Mouse (Mus musculus) left cerebral cortex, adult 9 months (tissue): Measurements from ENCODE around the gene Slc38a9.

Experiments used
- DNase-seq, 2 experiments: peaks; one replicate each; pipeline ENCODE4 v3.0.0; 2022; ENCODE audit warnings: low spot score in 2 of 2

Slc38a9 gene

GRCm38 (mm10) chr13:112770528-112771328 lies 110.2 kb downstream of the Slc38a9 start:
- DNase-seq, result no peak

GRCm38 (mm10) chr13:112771447-112772208 lies 111.1 kb downstream of the Slc38a9 start:
- no peak for DNase-seq

DNA sequence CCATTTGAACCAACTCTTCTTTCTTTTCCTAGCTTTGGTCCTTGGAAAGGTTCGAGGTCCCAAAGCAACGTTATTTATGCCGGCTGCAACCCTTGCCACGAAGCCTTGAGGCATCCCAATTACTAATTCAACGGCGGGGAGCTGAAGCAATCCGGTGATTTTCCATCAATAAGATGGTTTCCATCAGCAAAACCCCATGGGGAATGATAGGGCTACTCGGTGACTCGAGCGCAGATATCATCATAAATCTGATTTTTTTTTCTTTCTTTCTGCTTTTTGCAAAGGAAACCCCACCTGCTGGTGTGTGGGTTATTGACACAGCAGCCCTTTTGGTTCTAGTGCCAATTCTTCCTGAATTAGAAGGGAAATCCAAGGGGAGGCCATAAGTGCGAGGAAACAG lies 111.7 kb downstream of the Slc38a9 start:
- no peak for DNase-seq

- DNase-seq, result no peak
Observed at GRCm38 (mm10) chr13:112772861-112773260, 112.3 kb downstream of the Slc38a9 start.

DNA sequence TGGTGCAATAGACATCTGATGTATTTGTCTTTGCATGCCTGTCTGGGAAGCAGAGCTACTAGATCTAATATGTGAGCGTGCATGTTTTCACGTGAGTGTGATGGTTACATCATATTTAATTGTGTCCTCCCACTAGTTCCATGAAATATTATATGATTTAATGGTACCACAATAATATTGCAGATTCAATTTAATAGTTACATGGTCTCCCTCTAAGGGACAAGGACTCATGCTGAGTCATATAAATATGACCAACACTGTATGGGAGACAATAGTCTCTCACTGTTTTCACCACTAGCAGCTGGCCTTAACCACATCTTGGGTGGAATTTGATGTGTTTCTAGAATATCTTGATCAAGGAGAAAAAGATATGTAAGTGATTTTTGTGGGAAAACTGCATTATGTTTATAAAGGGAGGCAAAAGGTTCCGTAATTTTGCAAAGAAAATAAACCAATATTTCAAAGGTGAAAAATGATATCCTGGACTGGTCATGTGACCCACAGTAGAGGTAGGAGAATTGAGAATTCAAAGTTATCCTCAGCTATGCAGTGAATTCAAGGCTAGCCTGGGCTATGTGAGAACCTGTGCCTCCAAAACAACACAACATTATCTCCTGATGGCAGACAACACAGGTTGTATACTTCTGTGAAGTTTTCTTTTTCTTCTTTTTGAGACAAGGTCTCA lies 113.6 kb downstream of the Slc38a9 start:
- DNase-seq, result no peak

DNA sequence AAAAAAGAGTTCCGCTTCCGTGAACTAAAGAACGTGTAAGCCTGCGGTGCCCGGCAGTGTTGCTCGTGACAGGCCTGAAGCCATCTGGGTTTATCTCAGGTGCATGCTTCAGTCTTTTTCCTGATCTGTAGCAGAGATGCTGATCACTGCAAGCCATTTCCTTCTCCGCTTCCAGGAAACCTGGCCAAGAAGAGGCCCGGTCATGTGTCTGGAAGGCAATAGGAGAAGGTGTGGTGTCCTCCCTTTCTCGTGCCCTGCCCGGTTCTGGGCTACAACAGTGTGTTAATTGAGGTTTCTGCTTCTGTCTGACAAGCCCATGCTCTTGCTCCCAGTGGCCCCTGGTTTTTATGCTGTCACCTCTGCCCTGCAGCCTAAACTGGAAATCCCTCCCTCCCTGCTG lies 115.3 kb downstream of the Slc38a9 start:
- no peak for DNase-seq

DNA sequence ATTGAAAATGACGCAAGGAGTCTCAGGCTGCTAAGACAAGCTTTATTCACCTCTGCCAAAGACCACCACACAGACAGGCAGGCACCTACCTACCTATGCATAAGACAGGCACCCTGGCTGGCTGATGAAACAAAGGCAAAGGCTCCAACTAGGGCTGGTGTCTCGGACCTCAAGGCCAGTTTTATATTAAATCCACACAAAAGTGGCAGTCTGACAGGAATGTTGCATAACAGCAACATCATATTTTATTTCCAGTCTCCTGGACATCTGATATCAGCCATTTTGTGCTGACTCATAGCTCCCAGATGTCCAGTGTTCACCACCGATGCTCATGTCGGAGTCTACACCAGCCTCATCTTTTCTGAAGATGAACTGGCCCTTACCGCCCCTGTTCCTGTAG lies 117.9 kb downstream of the Slc38a9 start:
- no peak for DNase-seq

DNA sequence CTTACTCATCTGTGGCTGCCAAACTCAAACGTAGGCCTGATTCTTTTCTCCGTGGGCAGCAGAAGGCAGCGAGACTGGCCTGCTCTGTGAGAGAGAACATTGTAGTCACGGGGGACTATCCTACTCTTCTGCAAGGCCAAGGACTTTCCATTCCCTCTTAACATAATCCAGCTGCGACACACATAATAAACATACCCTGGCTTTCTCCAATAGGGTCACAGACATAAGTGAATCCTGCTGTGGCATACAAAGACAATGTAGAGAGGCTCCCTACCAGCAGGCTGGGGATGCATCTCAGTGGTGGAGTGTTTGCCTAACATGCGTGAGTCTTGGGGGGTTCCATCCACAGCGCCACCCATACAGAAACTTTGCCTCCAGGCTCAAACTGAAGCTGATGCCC lies 124.8 kb downstream of the Slc38a9 start:
- DNase-seq, result no peak

GRCm38 (mm10) chr13:112786142-112786541 lies 125.6 kb downstream of the Slc38a9 start:
- no peak for DNase-seq

DNA sequence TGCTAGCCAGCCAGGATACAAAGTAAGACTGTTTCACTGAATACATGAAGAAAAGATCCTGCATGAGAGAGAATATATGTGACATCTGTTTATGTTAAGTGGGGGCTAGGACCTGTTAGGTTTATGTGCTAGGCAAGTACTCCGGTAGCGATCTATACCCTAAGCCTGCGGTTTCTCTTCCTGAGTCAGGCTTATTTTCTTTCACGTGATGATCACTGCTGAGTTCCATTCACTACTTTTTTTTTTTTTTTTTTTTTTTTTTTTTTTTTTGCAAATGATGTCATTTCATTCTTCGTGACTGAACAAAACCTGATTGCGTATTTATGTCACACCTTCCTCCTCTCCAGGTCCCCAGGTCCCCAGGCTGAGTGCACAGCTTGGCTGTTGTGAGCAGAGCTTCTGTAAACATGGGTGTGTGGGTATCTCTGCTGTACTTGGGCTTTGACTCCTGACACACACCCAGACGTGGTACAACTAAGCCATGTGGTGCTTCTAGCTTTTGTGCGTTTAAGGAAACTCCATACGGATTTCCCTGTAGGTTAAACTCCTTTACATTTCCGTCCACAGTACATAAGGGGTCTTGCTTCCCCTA lies 126.5 kb downstream of the Slc38a9 start:
- DNase-seq, result no peak
